Mouse (Mus musculus) MEL (cell line): ENCODE data around the gene Olfr467. TPM values are rescaled to one million over a fixed set of nuclear protein-coding genes. Genes with fewer than 3 reads are reported as not detected.
A peak's percentile ranks its signal among the peaks of the same experiment; 100 is the strongest.

Experiments used
- DNase-seq: peaks from one replicate; pipeline ENCODE4 v3.0.0; 2011; ENCODE audit warnings: low read depth, low spot score
- H3K27ac ChIP-seq: 2 replicates; pipeline ENCODE4 v1.5.1; 2012; ENCODE audit warnings: low read depth, mild to moderate bottlenecking, control low read depth, low read length, moderate library complexity; ENCODE audit not compliant: control insufficient read depth
- H3K27me3 ChIP-seq, 2 experiments: fragments of 150-350 bp in 1 of 2; sonication (generic) in 1 of 2; 2 replicates each; pipeline ENCODE4 v1.6.1; 2012; ENCODE audit warnings: low read length in 2 of 2, mild to moderate bottlenecking in 2 of 2, improper control_type of control experiment in 1 of 2, moderate library complexity in 1 of 2; ENCODE audit not compliant: insufficient read depth in 2 of 2, control insufficient read depth in 1 of 2
- H3K36me3 ChIP-seq, 2 experiments: 2 replicates each; pipeline ENCODE4 v1.6.1; 2012 to 2014; ENCODE audit warnings: low read length in 2 of 2, improper control_type of control experiment in 1 of 2, inconsistent platforms in 1 of 2, mild to moderate bottlenecking in 1 of 2; ENCODE audit not compliant: insufficient read depth in 2 of 2, control insufficient read depth in 1 of 2
- H3K4me1 ChIP-seq, 2 experiments: fragments of 150-350 bp in 1 of 2; sonication (generic) in 1 of 2; 2 replicates each; pipeline ENCODE4 v1.6.1; 2012; ENCODE audit warnings: low read length in 2 of 2, improper control_type of control experiment in 1 of 2, mild to moderate bottlenecking in 1 of 2; ENCODE audit not compliant: insufficient read depth in 2 of 2, control insufficient read depth in 1 of 2
- H3K4me3 ChIP-seq, 2 experiments: fragments of 150-350 bp in 1 of 2; sonication (generic) in 1 of 2; 2 replicates each; pipeline ENCODE4 v1.5.1; 2012; ENCODE audit warnings: low read depth in 2 of 2, low read length in 2 of 2, mild to moderate bottlenecking in 2 of 2, moderate library complexity in 2 of 2, control low read depth in 1 of 2, improper control_type of control experiment in 1 of 2; ENCODE audit not compliant: control insufficient read depth in 1 of 2, insufficient read depth in 1 of 2
- H3K79me2 ChIP-seq: 2 replicates; pipeline ENCODE4 v1.6.1; 2012; ENCODE audit warnings: mild to moderate bottlenecking, low read length, moderate library complexity; ENCODE audit not compliant: control insufficient read depth, poor library complexity, insufficient read depth
- H3K9ac ChIP-seq: 2 replicates; pipeline ENCODE4 v1.6.1; 2012; ENCODE audit warnings: low read depth, mild to moderate bottlenecking, control low read depth, low read length, moderate library complexity; ENCODE audit not compliant: control insufficient read depth, poor library complexity, severe bottlenecking
- H3K9me3 ChIP-seq: fragments of 150-350 bp; sonication (generic); replicated peaks from 2 replicates; pipeline ENCODE4 v1.6.1; 2012; ENCODE audit warnings: mild to moderate bottlenecking, low read length, improper control_type of control experiment, moderate library complexity; ENCODE audit not compliant: insufficient read depth
- CHD2 ChIP-seq: IDR thresholded peaks from 2 replicates; pipeline ENCODE4 v1.6.1; 2011; ENCODE audit warnings: low read length, improper control_type of control experiment
- CTCF ChIP-seq, 3 experiments: IDR thresholded peaks in 2 of 3; conservative IDR thresholded peaks in 1 of 3; 2 replicates each; pipeline ENCODE4 v1.5.1; 2011 to 2012; ENCODE audit warnings: low read length in 3 of 3, low read depth in 2 of 3, mild to moderate bottlenecking in 2 of 3, improper control_type of control experiment in 1 of 3, inconsistent platforms in 1 of 3, mixed read lengths in 1 of 3, moderate library complexity in 1 of 3; ENCODE audit not compliant: control insufficient read depth in 1 of 3, insufficient read depth in 1 of 3, poor library complexity in 1 of 3, severe bottlenecking in 1 of 3
- ELF1 ChIP-seq: IDR thresholded peaks from 2 replicates; pipeline ENCODE4 v1.6.1; 2014; ENCODE audit warnings: low read depth, mild to moderate bottlenecking, inconsistent platforms, low read length, improper control_type of control experiment, moderate library complexity
- EP300 ChIP-seq, 2 experiments: IDR thresholded peaks; 2 replicates each; pipeline ENCODE4 v1.6.1; 2011; ENCODE audit warnings: improper control_type of control experiment in 2 of 2, low read length in 2 of 2, low read depth in 1 of 2, mild to moderate bottlenecking in 1 of 2
- ETS1 ChIP-seq: IDR thresholded peaks from 2 replicates; pipeline ENCODE4 v1.6.1; 2012; ENCODE audit warnings: low read depth, mild to moderate bottlenecking, inconsistent platforms, low read length, improper control_type of control experiment, moderate library complexity
- GABPA ChIP-seq: IDR thresholded peaks from 2 replicates; pipeline ENCODE4 v1.6.1; 2012; ENCODE audit warnings: low read depth, mild to moderate bottlenecking, inconsistent platforms, low read length, improper control_type of control experiment, moderate library complexity
- JUND ChIP-seq: IDR thresholded peaks from 2 replicates; pipeline ENCODE4 v1.6.1; 2011; ENCODE audit warnings: low read depth, mild to moderate bottlenecking, improper control_type of control experiment, low read length
- KAT2A ChIP-seq: conservative IDR thresholded peaks from 2 replicates; pipeline ENCODE4 v1.6.1; 2012; ENCODE audit warnings: low read depth, low read length, improper control_type of control experiment, inconsistent platforms
- MAZ ChIP-seq: IDR thresholded peaks from 2 replicates; pipeline ENCODE4 v1.6.1; 2012; ENCODE audit warnings: low read depth, mild to moderate bottlenecking, inconsistent platforms, low read length, improper control_type of control experiment
- MEF2A ChIP-seq: IDR thresholded peaks from 2 replicates; pipeline ENCODE4 v1.6.1; 2014; ENCODE audit warnings: low read depth, mild to moderate bottlenecking, inconsistent platforms, low read length, improper control_type of control experiment; ENCODE audit not compliant: poor library complexity, insufficient replicate concordance, severe bottlenecking; ENCODE audit errors: extremely low read depth
- MYC ChIP-seq: IDR thresholded peaks from 2 replicates; pipeline ENCODE4 v1.6.1; 2011; ENCODE audit warnings: low read depth, mild to moderate bottlenecking, low read length, improper control_type of control experiment, moderate library complexity
- POLR2A ChIP-seq, 2 experiments: IDR thresholded peaks; 2 replicates each; pipeline ENCODE4 v1.6.1; 2011 to 2012; ENCODE audit warnings: low read length in 2 of 2, mild to moderate bottlenecking in 2 of 2, control low read depth in 1 of 2, improper control_type of control experiment in 1 of 2, low read depth in 1 of 2, moderate library complexity in 1 of 2; ENCODE audit not compliant: control insufficient read depth in 1 of 2, insufficient read depth in 1 of 2, poor library complexity in 1 of 2
- POLR2AphosphoS5 ChIP-seq: IDR thresholded peaks from 2 replicates; pipeline ENCODE4 v1.6.1; 2012; ENCODE audit warnings: low read depth, borderline replicate concordance, mild to moderate bottlenecking, inconsistent platforms, low read length, moderate library complexity, mixed read lengths
- RAD21 ChIP-seq: IDR thresholded peaks from 2 replicates; pipeline ENCODE4 v1.6.1; 2011; ENCODE audit warnings: mild to moderate bottlenecking, low read depth, low read length, improper control_type of control experiment
- RCOR1 ChIP-seq: IDR thresholded peaks from 2 replicates; pipeline ENCODE4 v1.6.1; 2012; ENCODE audit warnings: low read depth, mild to moderate bottlenecking, inconsistent platforms, low read length, improper control_type of control experiment
- SIN3A ChIP-seq: IDR thresholded peaks from 2 replicates; pipeline ENCODE4 v1.6.1; 2012; ENCODE audit warnings: low read length, improper control_type of control experiment, inconsistent platforms
- SMC3 ChIP-seq: IDR thresholded peaks from 2 replicates; pipeline ENCODE4 v1.6.1; 2011; ENCODE audit warnings: low read depth, low read length, improper control_type of control experiment
- TAL1 ChIP-seq: IDR thresholded peaks from 2 replicates; pipeline ENCODE4 v1.6.1; 2012; ENCODE audit warnings: mild to moderate bottlenecking, inconsistent platforms, low read length, moderate library complexity, mixed read lengths
- TBP ChIP-seq: IDR thresholded peaks from 2 replicates; pipeline ENCODE4 v1.8.0; 2011; ENCODE audit warnings: low read depth, low read length, improper control_type of control experiment
- UBTF ChIP-seq: IDR thresholded peaks from 2 replicates; pipeline ENCODE4 v1.6.1; 2012; ENCODE audit warnings: low read depth, mild to moderate bottlenecking, inconsistent platforms, low read length, improper control_type of control experiment, moderate library complexity, borderline replicate concordance; ENCODE audit not compliant: insufficient read depth
- USF1 ChIP-seq: IDR thresholded peaks from 2 replicates; pipeline ENCODE4 v1.6.1; 2014; ENCODE audit warnings: low read depth, mild to moderate bottlenecking, inconsistent platforms, low read length, improper control_type of control experiment, moderate library complexity
- USF2 ChIP-seq, 2 experiments: IDR thresholded peaks; 2 replicates each; pipeline ENCODE4 v1.6.1; 2011 to 2012; ENCODE audit warnings: improper control_type of control experiment in 2 of 2, low read length in 2 of 2, borderline replicate concordance in 1 of 2, inconsistent platforms in 1 of 2, low read depth in 1 of 2, mild to moderate bottlenecking in 1 of 2; ENCODE audit not compliant: insufficient read depth in 1 of 2
- ZC3H11A ChIP-seq: IDR thresholded peaks from 2 replicates; pipeline ENCODE4 v1.6.1; 2012; ENCODE audit warnings: low read depth, mild to moderate bottlenecking, inconsistent platforms, low read length, improper control_type of control experiment
- ZNF384 ChIP-seq: IDR thresholded peaks from 2 replicates; pipeline ENCODE4 v1.6.1; 2012; ENCODE audit warnings: low read depth, mild to moderate bottlenecking, inconsistent platforms, low read length, improper control_type of control experiment
- polyA plus RNA-seq, 2 experiments: library from polyadenylated mRNA; stranded (reverse) in 1 of 2; unstranded in 1 of 2; fragments of >175 nt in 1 of 2; fragments of >200 nt in 1 of 2; gene quantifications; 2 replicates each; pipeline versions ENCODE4 v1.2.1 to v1.2.4; 2012; ENCODE audit warnings: low replicate concordance in 2 of 2, low read depth in 1 of 2; ENCODE audit not compliant: insufficient read length in 2 of 2, insufficient read depth in 1 of 2, missing spikeins in 1 of 2
- total RNA-seq: library from RNA; depleted of rRNA; stranded (reverse); fragments of 300-350 nt; gene quantifications from 2 replicates; pipeline ENCODE4 v1.2.3, GENCODE M21; 2012

Olfr467 gene
- total and polyA plus RNA-seq, 3 experiments = not detected

DNA sequence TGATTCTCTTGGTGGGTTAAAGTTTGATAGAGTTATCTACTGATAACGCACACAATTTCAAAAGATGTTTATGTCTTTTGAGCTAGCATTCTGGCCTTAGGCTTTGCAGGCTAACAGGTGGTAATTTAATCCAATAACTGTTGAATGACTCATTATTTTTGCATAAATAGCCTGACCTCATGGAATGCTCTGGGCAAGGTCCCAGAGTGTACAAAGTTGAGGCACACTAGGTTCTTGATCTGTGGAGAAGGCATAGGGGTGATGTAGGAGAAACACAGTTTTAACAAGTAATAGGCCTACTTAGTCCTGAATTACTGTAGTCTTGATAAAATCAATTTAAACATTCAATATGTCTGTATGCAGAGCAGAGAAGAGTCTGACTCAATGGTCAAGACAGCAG is 33.8 kb upstream of the Olfr467 start:
- Histone ChIP-seq H3K27ac (no peak overlapping the region), H3K4me1 (no peaks in the 10 kb centered on the region), H3K36me3 (no peaks in the 10 kb centered on the region), H3K27me3 (no peaks in the 10 kb centered on the region), H3K9me3 (no peaks in the 10 kb centered on the region), H3K9ac (no peak overlapping the region), H3K79me2 (no peaks in the 10 kb centered on the region), H3K4me3 (no peak overlapping the region)
- TF ChIP-seq USF1 (no peak), MAZ (no peak), TBP (no peak), ZC3H11A (no peak), SIN3A (no peak), UBTF (no peak), ETS1 (no peak), GABPA (no peak), RCOR1 (no peak), ZNF384 (no peak), EP300 (IDR thresholded peaks at IDR 0.05; ENCODE audit: low read depth in 1 of 2, low read length in 2 of 2) (no peak), KAT2A (no peak), USF2 (IDR thresholded peaks at IDR 0.05; ENCODE audit: borderline replicate concordance in 1 of 2, insufficient read depth in 1 of 2, low read depth in 1 of 2, low read length in 2 of 2) (no peak), CTCF (IDR thresholded peaks at IDR 0.05 in 2 of 3, conservative IDR thresholded peaks at IDR 0.05 in 1 of 3; ENCODE audit: control insufficient read depth in 1 of 3, insufficient read depth in 1 of 3, low read depth in 2 of 3, low read length in 3 of 3, poor library complexity in 1 of 3, severe bottlenecking in 1 of 3) (no peak), CHD2 (no peak), JUND (no peak), SMC3 (no peak), MEF2A (no peak), MYC (no peak)
- no peak for DNase-seq

DNA sequence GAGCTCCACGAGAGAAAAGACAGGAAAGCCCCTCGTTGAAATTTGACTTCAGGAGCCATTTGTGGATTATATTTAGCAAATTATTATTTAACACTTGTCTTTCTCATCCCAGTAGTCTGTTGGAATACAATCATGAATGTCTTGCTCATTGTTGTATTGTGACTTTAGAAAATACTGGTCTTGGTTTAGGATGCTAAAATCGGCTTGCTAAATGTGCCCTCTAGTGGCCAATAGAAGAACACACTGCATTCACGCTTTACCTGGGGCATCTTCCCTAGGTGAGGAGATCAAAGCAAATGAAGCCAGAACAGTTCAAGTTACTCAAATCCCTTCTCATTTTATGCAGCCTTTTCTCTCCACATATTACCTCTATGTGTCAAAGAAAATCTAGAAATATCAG is 32.5 kb upstream of the Olfr467 start:
- no peaks in the 10 kb centered on the region for H3K27me3 ChIP-seq
- no peaks in the 10 kb centered on the region for H3K79me2 ChIP-seq
- H3K36me3 ChIP-seq = no peaks in the 10 kb centered on the region
- H3K9me3 ChIP-seq = no peaks in the 10 kb centered on the region
- no peak overlapping the region for H3K9ac ChIP-seq
- no peaks in the 10 kb centered on the region for H3K4me1 ChIP-seq
- no peak overlapping the region for H3K4me3 ChIP-seq
- peak; percentile 4 for DNase-seq
- H3K27ac ChIP-seq = no peak overlapping the region
- no peak for TF ChIP-seq MYC
- TF ChIP-seq POLR2A (IDR thresholded peaks at IDR 0.05; ENCODE audit: control insufficient read depth in 1 of 2, insufficient read depth in 1 of 2, low read depth in 1 of 2, low read length in 2 of 2, poor library complexity in 1 of 2) = no peak
- no peak for TF ChIP-seq MAZ
- TF ChIP-seq TBP = no peak
- TF ChIP-seq ETS1 = no peak
- peak; percentile 36 for TF ChIP-seq SMC3
- no peak for TF ChIP-seq TAL1
- TF ChIP-seq POLR2AphosphoS5 = no peak
- TF ChIP-seq KAT2A = no peak
- no peak for TF ChIP-seq ELF1
- peak; percentile 18 to 56 (median 43); a peak in 5 of 6 replicates for TF ChIP-seq CTCF (IDR thresholded peaks at IDR 0.05 in 2 of 3, conservative IDR thresholded peaks at IDR 0.05 in 1 of 3; ENCODE audit: control insufficient read depth in 1 of 3, insufficient read depth in 1 of 3, low read depth in 2 of 3, low read length in 3 of 3, poor library complexity in 1 of 3, severe bottlenecking in 1 of 3)
- TF ChIP-seq RAD21 = peak; percentile 14
- no peak for TF ChIP-seq ZC3H11A
- no peak for TF ChIP-seq GABPA
